Mouse (Mus musculus) E14TG2a.4 (cell line): ENCODE data around the gene Zfp457.

Source experiments
- CTCF ChIP-seq: conservative IDR thresholded peaks from 2 replicates; pipeline ENCODE4 v1.5.1; 2014; ENCODE audit warnings: low read length
- NANOG ChIP-seq: IDR thresholded peaks from 2 replicates; pipeline ENCODE4 v1.6.1; 2014; ENCODE audit warnings: borderline replicate concordance, low read length, mixed read lengths

DNA sequence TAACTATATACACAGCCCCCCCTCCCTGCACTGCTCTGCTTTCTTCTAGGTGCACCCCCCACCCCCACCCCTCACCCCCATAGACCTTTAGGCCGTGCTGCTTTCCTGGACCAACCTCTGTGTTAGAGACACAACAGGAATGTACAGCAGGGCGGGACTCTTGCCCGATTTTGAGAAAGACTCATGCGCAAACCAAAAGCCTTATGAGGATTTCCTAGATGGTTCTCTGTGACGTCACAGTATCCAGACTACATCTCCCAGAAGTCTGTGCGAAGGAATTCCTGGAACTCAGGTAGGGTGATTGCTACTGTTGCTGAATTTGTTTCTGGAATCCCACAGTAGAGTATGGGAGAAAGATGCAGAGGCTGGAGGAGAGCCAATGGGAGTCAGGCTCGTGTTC lies 28.0 kb downstream of the Zfp457 start, which contains the start of gene Zfp458:
- no peak for TF ChIP-seq CTCF
- TF ChIP-seq NANOG = no peak
